Mouse (Mus musculus): ENCODE results near the gene Ccdc183. TPM values are rescaled to one million over a fixed set of nuclear protein-coding genes. Genes with fewer than 3 reads are reported as not detected.

Gene Ccdc183
- total and polyA plus RNA-seq, 3 experiments = not detected

- DNase-seq = peak; percentile 93
These were observed 9.5 kb downstream of the Ccdc183 start, which contains the start of gene Rabl6 for GRCm38 (mm10) chr2:25607761-25608622. TSS of gene Rabl6 (minus strand) at chr2:25608521.

- DNase-seq = no peak
These were observed 15.0 kb downstream of the Ccdc183 start for GRCm38 (mm10) chr2:25602526-25602925.

- DNase-seq = no peak
These were observed 17.4 kb downstream of the Ccdc183 start for GRCm38 (mm10) chr2:25600037-25600436.

GRCm38 (mm10) chr2:25598749-25599148 lies 18.7 kb downstream of the Ccdc183 start:
- peak; percentile 59 for DNase-seq

GRCm38 (mm10) chr2:25596765-25597510 lies 20.5 kb downstream of the Ccdc183 start:
- DNase-seq = no peak

GRCm38 (mm10) chr2:25591863-25592262 lies 25.6 kb downstream of the Ccdc183 start:
- no peak for DNase-seq

- DNase-seq = no peak
These were observed 29.1 kb downstream of the Ccdc183 start for GRCm38 (mm10) chr2:25588227-25588907.

- no peak for DNase-seq
These were observed 30.2 kb downstream of the Ccdc183 start for GRCm38 (mm10) chr2:25587290-25587689.

GRCm38 (mm10) chr2:25585601-25586000 lies 31.9 kb downstream of the Ccdc183 start:
- DNase-seq = no peak

- no peak for DNase-seq
These were observed 32.6 kb downstream of the Ccdc183 start for GRCm38 (mm10) chr2:25584856-25585255.

- no peak for DNase-seq
These were observed 33.3 kb downstream of the Ccdc183 start for GRCm38 (mm10) chr2:25584152-25584551.

- no peak for DNase-seq
These were observed 33.9 kb downstream of the Ccdc183 start for GRCm38 (mm10) chr2:25583571-25583970.

GRCm38 (mm10) chr2:25583120-25583481 lies 34.4 kb downstream of the Ccdc183 start:
- no peak for DNase-seq

- peak; percentile 52 for DNase-seq
These were observed 34.9 kb downstream of the Ccdc183 start for GRCm38 (mm10) chr2:25582466-25583119.

GRCm38 (mm10) chr2:25581901-25582301 lies 35.6 kb downstream of the Ccdc183 start:
- no peak for DNase-seq

- peak; percentile 69 for DNase-seq
These were observed 36.1 kb downstream of the Ccdc183 start, which contains the start of gene Ajm1 for GRCm38 (mm10) chr2:25581294-25581864. TSS of gene Ajm1 (minus strand) at chr2:25581757.

- DNase-seq = no peak
These were observed 36.8 kb downstream of the Ccdc183 start for GRCm38 (mm10) chr2:25580621-25581101.

- DNase-seq = no peak
These were observed 37.6 kb downstream of the Ccdc183 start for GRCm38 (mm10) chr2:25579737-25580460.

- DNase-seq = no peak
These were observed 38.4 kb downstream of the Ccdc183 start for GRCm38 (mm10) chr2:25578796-25579736.
